Mouse (Mus musculus) layer of hippocampus, adult 9-10 months (tissue): Measurements from ENCODE around the gene Kirrel3.

Experiments
- DNase-seq: peaks from one replicate; pipeline ENCODE4 v3.0.0; 2022; ENCODE audit warnings: low spot score

Gene Kirrel3

GRCm38 (mm10) chr9:34886746-34887145 is 401.1 kb downstream of the Kirrel3 start:
- DNase-seq, result no peak

- DNase-seq, result no peak
These were observed 401.5 kb downstream of the Kirrel3 start for GRCm38 (mm10) chr9:34887196-34887595.

- DNase-seq, result no peak
These were observed 402.6 kb downstream of the Kirrel3 start for GRCm38 (mm10) chr9:34888298-34888697.

- no peak for DNase-seq
These were observed 415.5 kb downstream of the Kirrel3 start for GRCm38 (mm10) chr9:34901216-34901615.

- no peak for DNase-seq
These were observed 416.2 kb downstream of the Kirrel3 start for GRCm38 (mm10) chr9:34901888-34902287.

- no peak for DNase-seq
These were observed 419.5 kb downstream of the Kirrel3 start for GRCm38 (mm10) chr9:34905164-34905563.

- no peak for DNase-seq
These were observed 422.3 kb downstream of the Kirrel3 start for GRCm38 (mm10) chr9:34908040-34908439.

- no peak for DNase-seq
These were observed 426.1 kb downstream of the Kirrel3 start for GRCm38 (mm10) chr9:34911838-34912237.

GRCm38 (mm10) chr9:34912273-34912972 is 426.7 kb downstream of the Kirrel3 start:
- no peak for DNase-seq

- DNase-seq, result no peak
These were observed 427.3 kb downstream of the Kirrel3 start for GRCm38 (mm10) chr9:34912996-34913395.

GRCm38 (mm10) chr9:34918976-34919375 is 433.3 kb downstream of the Kirrel3 start:
- no peak for DNase-seq

- no peak for DNase-seq
These were observed 434.4 kb downstream of the Kirrel3 start for GRCm38 (mm10) chr9:34920116-34920515.

GRCm38 (mm10) chr9:34921941-34922340 is 436.2 kb downstream of the Kirrel3 start:
- no peak for DNase-seq

GRCm38 (mm10) chr9:34922716-34923115 is 437.0 kb downstream of the Kirrel3 start:
- DNase-seq, result no peak

- no peak for DNase-seq
These were observed 437.6 kb downstream of the Kirrel3 start for GRCm38 (mm10) chr9:34923134-34923931.

- DNase-seq, result no peak
These were observed 439.9 kb downstream of the Kirrel3 start for GRCm38 (mm10) chr9:34925616-34926015.

- no peak for DNase-seq
These were observed 444.7 kb downstream of the Kirrel3 start for GRCm38 (mm10) chr9:34930371-34930770.

- no peak for DNase-seq
These were observed 452.4 kb downstream of the Kirrel3 start for GRCm38 (mm10) chr9:34938140-34938539.

GRCm38 (mm10) chr9:34939621-34940020 is 453.9 kb downstream of the Kirrel3 start:
- DNase-seq, result no peak

GRCm38 (mm10) chr9:34942122-34942831 is 456.6 kb downstream of the Kirrel3 start:
- DNase-seq, result no peak

GRCm38 (mm10) chr9:34942996-34943395 is 457.3 kb downstream of the Kirrel3 start:
- no peak for DNase-seq

- DNase-seq, result no peak
These were observed 459.6 kb downstream of the Kirrel3 start for GRCm38 (mm10) chr9:34945301-34945700.

- no peak for DNase-seq
These were observed 461.6 kb downstream of the Kirrel3 start for GRCm38 (mm10) chr9:34947258-34947657.
